Mouse (Mus musculus) heart, embryonic 16.5 days (tissue): ENCODE results near the gene Dok1. TPM values are rescaled to one million over a fixed set of nuclear protein-coding genes. Genes with fewer than 3 reads are reported as not detected.

Experiments used
- ATAC-seq: fragments of 200-750 bp; cut with Nextera tagmentation; replicated peaks from 2 replicates; pipeline ENCODE4 v1.8.0; 2017; ENCODE audit warnings: moderate number of reproducible peaks; ENCODE audit not compliant: insufficient read depth, low FRiP score; ENCODE audit errors: extremely low read depth
- H3K27ac ChIP-seq: fragments of 300-500 bp; sonication (generic); 2 replicates; pipeline ENCODE4 v1.5.1; 2014; ENCODE audit warnings: mild to moderate bottlenecking, low read length, control low read depth, moderate library complexity
- H3K27me3 ChIP-seq: fragments of 300-500 bp; sonication (generic); 2 replicates; pipeline ENCODE4 v1.6.1; 2014; ENCODE audit warnings: low read length, mixed read lengths; ENCODE audit not compliant: control insufficient read depth, insufficient read depth
- H3K36me3 ChIP-seq: fragments of 300-500 bp; sonication (generic); 2 replicates; pipeline ENCODE4 v1.6.1; 2014; ENCODE audit not compliant: control insufficient read depth, insufficient read depth
- H3K4me1 ChIP-seq: fragments of 300-500 bp; sonication (generic); 2 replicates; pipeline ENCODE4 v1.6.1; 2014; ENCODE audit warnings: low read length, mixed read lengths; ENCODE audit not compliant: control insufficient read depth, insufficient read depth
- H3K4me2 ChIP-seq: fragments of 300-500 bp; sonication (generic); 2 replicates; pipeline ENCODE4 v1.6.1; 2014; ENCODE audit warnings: low read depth, mild to moderate bottlenecking, control low read depth, low read length
- H3K4me3 ChIP-seq: fragments of 300-500 bp; sonication (generic); 2 replicates; pipeline ENCODE4 v1.5.1; 2014; ENCODE audit warnings: mild to moderate bottlenecking, control low read depth, low read length
- H3K9ac ChIP-seq: fragments of 300-500 bp; sonication (generic); 2 replicates; pipeline ENCODE4 v1.6.1; 2014; ENCODE audit warnings: low read length, control low read depth
- H3K9me3 ChIP-seq: fragments of 300-500 bp; sonication (generic); replicated peaks from 2 replicates; pipeline ENCODE4 v1.6.1; 2016; ENCODE audit warnings: low read length; ENCODE audit not compliant: control insufficient read depth
- WGBS: fragments of 180-500 bp; shearing (Covaris S2); extraction: QIAGEN DNeasy Blood & Tissue Kit; methylation state at CpG from one replicate; pipeline ENCODE4 v1.1.7; 2014; 5-methylcytosine and 5-hydroxymethylcytosine counted together
- polyA plus RNA-seq: library from polyadenylated mRNA; unstranded; fragments of >200 nt; fragmentation: Nextera tagmentation; extraction: Ambion mirVana; gene quantifications from 2 replicates; pipeline ENCODE4 v1.2.1, GENCODE M21; 2015

Dok1 gene
- polyA plus RNA-seq, 1 experiment from 2014 or later, result 9.5 TPM

- Histone ChIP-seq H3K36me3 (no peaks in the 10 kb centered on the region), H3K4me1 (peaks cover 13% of the 10 kb centered on the region), H3K9ac (no peak overlapping the region), H3K9me3 (no peaks in the 10 kb centered on the region), H3K4me3 (no peak overlapping the region), H3K27me3 (no peaks in the 10 kb centered on the region), H3K27ac (peak overlapping the region; percentile 63), H3K4me2 (peak overlapping the region; percentile 21; the same call in 1 of the 2 replicates)
- ATAC-seq, result no peak
- 66% methylated on average over 2 of the region's 2 CpGs for WGBS
These were observed 29.0 kb downstream of the Dok1 start for GRCm38 (mm10) chr6:83004309-83004708.

GRCm38 (mm10) chr6:83003850-83004249 is 29.4 kb downstream of the Dok1 start:
- no peak for ATAC-seq
- Histone ChIP-seq H3K4me2 (no peak overlapping the region), H3K9ac (no peak overlapping the region), H3K36me3 (no peaks in the 10 kb centered on the region), H3K9me3 (no peaks in the 10 kb centered on the region), H3K27ac (no peak overlapping the region), H3K4me3 (no peak overlapping the region), H3K4me1 (peaks cover 13% of the 10 kb centered on the region), H3K27me3 (no peaks in the 10 kb centered on the region)
- WGBS, result 83% methylated on average over 5 of the region's 5 CpGs

GRCm38 (mm10) chr6:83003082-83003481 is 30.2 kb downstream of the Dok1 start:
- Histone ChIP-seq H3K27me3 (no peaks in the 10 kb centered on the region), H3K27ac (no peak overlapping the region), H3K9me3 (no peaks in the 10 kb centered on the region), H3K9ac (no peak overlapping the region), H3K4me2 (no peak overlapping the region), H3K4me3 (no peak overlapping the region), H3K36me3 (no peaks in the 10 kb centered on the region), H3K4me1 (peaks cover 13% of the 10 kb centered on the region)
- WGBS, result 81% methylated on average over 1 of the region's 1 CpGs
- no peak for ATAC-seq

GRCm38 (mm10) chr6:82999986-83000385 is 33.3 kb downstream of the Dok1 start:
- Histone ChIP-seq H3K27me3 (no peaks in the 10 kb centered on the region), H3K4me3 (no peak overlapping the region), H3K27ac (no peak overlapping the region), H3K4me1 (peaks cover 14% of the 10 kb centered on the region), H3K9ac (no peak overlapping the region), H3K9me3 (no peaks in the 10 kb centered on the region), H3K4me2 (no peak overlapping the region), H3K36me3 (no peaks in the 10 kb centered on the region)
- ATAC-seq, result no peak
- WGBS, result 51% methylated on average over 8 of the region's 8 CpGs

GRCm38 (mm10) chr6:82998326-82998725 is 34.9 kb downstream of the Dok1 start:
- Histone ChIP-seq H3K9ac (no peak overlapping the region), H3K4me3 (no peak overlapping the region), H3K36me3 (no peaks in the 10 kb centered on the region), H3K27ac (peak overlapping the region; percentile 32; the same call in 1 of the 2 replicates), H3K4me1 (peaks cover 8% of the 10 kb centered on the region), H3K4me2 (no peak overlapping the region), H3K27me3 (no peaks in the 10 kb centered on the region), H3K9me3 (no peaks in the 10 kb centered on the region)
- ATAC-seq, result no peak
- 68% methylated on average over 4 of the region's 4 CpGs for WGBS

GRCm38 (mm10) chr6:82997511-82998102 is 35.7 kb downstream of the Dok1 start:
- Histone ChIP-seq H3K36me3 (no peaks in the 10 kb centered on the region), H3K9ac (0 out of 2 replicates have a peak overlapping the region, but pooled peaks have one; percentile 47), H3K27me3 (no peaks in the 10 kb centered on the region), H3K9me3 (no peaks in the 10 kb centered on the region), H3K4me3 (no peak overlapping the region), H3K4me2 (no peak overlapping the region), H3K4me1 (peaks cover 8% of the 10 kb centered on the region), H3K27ac (peak overlapping the region; percentile 62)
- 41% methylated on average over 7 of the region's 7 CpGs for WGBS
- 0 out of 2 replicates have a peak, but pooled peaks have one; percentile 25 for ATAC-seq

GRCm38 (mm10) chr6:82996740-82997315 is 36.4 kb downstream of the Dok1 start:
- Histone ChIP-seq H3K27ac (peak overlapping the region; percentile 62), H3K27me3 (no peaks in the 10 kb centered on the region), H3K36me3 (no peaks in the 10 kb centered on the region), H3K4me1 (peaks cover 8% of the 10 kb centered on the region), H3K4me3 (peak overlapping the region; percentile 35; the same call in 1 of the 2 replicates), H3K9ac (peak overlapping the region; percentile 47), H3K9me3 (no peaks in the 10 kb centered on the region), H3K4me2 (peak overlapping the region; percentile 61)
- ATAC-seq, result peak; percentile 91
- 6% methylated on average over 11 of the region's 11 CpGs for WGBS

GRCm38 (mm10) chr6:82994372-82994771 is 38.9 kb downstream of the Dok1 start:
- no peaks in the 10 kb centered on the region for H3K27me3 ChIP-seq
- peaks cover 5% of the 10 kb centered on the region for H3K4me1 ChIP-seq
- no peak overlapping the region for H3K9ac ChIP-seq
- no peaks in the 10 kb centered on the region for H3K36me3 ChIP-seq
- 63% methylated on average over 7 of the region's 7 CpGs for WGBS
- H3K27ac ChIP-seq, result no peak overlapping the region
- H3K4me3 ChIP-seq, result no peak overlapping the region
- ATAC-seq, result no peak
- no peak overlapping the region for H3K4me2 ChIP-seq
- no peaks in the 10 kb centered on the region for H3K9me3 ChIP-seq

- Histone ChIP-seq H3K4me1 (peaks cover 5% of the 10 kb centered on the region), H3K36me3 (no peaks in the 10 kb centered on the region), H3K9ac (no peak overlapping the region), H3K9me3 (no peaks in the 10 kb centered on the region), H3K4me2 (no peak overlapping the region), H3K27ac (no peak overlapping the region), H3K27me3 (no peaks in the 10 kb centered on the region), H3K4me3 (no peak overlapping the region)
- 28% methylated on average over 1 of the region's 1 CpGs for WGBS
- ATAC-seq, result no peak
These were observed 39.6 kb downstream of the Dok1 start for GRCm38 (mm10) chr6:82993696-82994095.
